9 mouse cellular contexts compared by ENCODE assay signal in genomic region chr2:128158734-128159410, GRCm38 (mm10). TPM values are rescaled to one million over a fixed set of nuclear protein-coding genes. Genes with fewer than 3 reads are reported as not detected.
DNase-seq lines count a peak whose midpoint lies in the region; ATAC-seq and TF ChIP-seq lines count a peak whose summit lies in the region.
"Had no signal": no experiment of that assay in that cellular context is flagged by ENCODE, and none has a peak within 500 bp of the region (broad histone marks: within the 10 kb centered on the region; RNA-seq: fewer than 3 reads in every experiment).

No protein-coding gene starts in this region.

- dilution Hi-C loops in CH12.LX (cut with MboI; ENCODE audit: extremely low pct_ligation_motif_present, extremely low pct_unique_long_range_greater_than_20kb, low sequenced_read_pairs), result no loop called here

- ATAC-seq in kidney, postnatal 0 days (replicated peaks; ENCODE audit: low FRiP score, low read depth), result no peak
- peak; percentile 54; the same call in 1 of the 2 replicates for ATAC-seq in neural tube, embryonic 13.5 days (ENCODE audit: low read depth)
- no peak for ATAC-seq in erythroid progenitor cell, adult 5-6 weeks (replicated peaks; ENCODE audit: low FRiP score, poor library complexity, severe bottlenecking)

- in situ Hi-C loops in CH12.LX (cut with MboI; ENCODE audit: low pct_ligation_motif_present, low pct_unique_long_range_greater_than_20kb, low sequenced_read_pairs), result no loop called here

- no peak overlapping the region for H3K4me3 ChIP-seq in kidney, postnatal 0 days (replicated peaks; ENCODE audit: low read depth, low read length)
- no peak overlapping the region for H3K4me3 ChIP-seq in CH12.LX (replicated peaks in 1 of 3; ENCODE audit: low read depth in 2 of 3, low read length in 2 of 3, poor library complexity in 1 of 3)
- H3K4me3 ChIP-seq in neural tube, embryonic 13.5 days, result no peak overlapping the region
- H3K4me3 ChIP-seq: liver, embryonic 13.5 days had no signal

- no peak for TF ChIP-seq CTCF in kidney, postnatal 0 days (IDR thresholded peaks at IDR 0.05; ENCODE audit: low read depth)
- no peak for TF ChIP-seq CTCF in CH12.LX (conservative IDR thresholded peaks at IDR 0.05 in 1 of 2, IDR thresholded peaks at IDR 0.05 in 1 of 2; ENCODE audit: low read depth in 2 of 2, low read length in 2 of 2)
- no peak for TF ChIP-seq CTCF in brain, embryonic 14.5 days (IDR thresholded peaks at IDR 0.05; ENCODE audit: borderline replicate concordance, extremely low read depth, insufficient read depth, insufficient read length)

- peaks cover 5% of the 10 kb centered on the region; the same call in 1 of the 2 replicates for H3K36me3 ChIP-seq in kidney, postnatal 0 days (ENCODE audit: insufficient read depth, low read length)
- peaks cover 16 to 76% of the 10 kb centered on the region in 2 experiments for H3K36me3 ChIP-seq in CH12.LX (replicated peaks in 1 of 2; ENCODE audit: control insufficient read depth in 1 of 2, insufficient read depth in 1 of 2, low read length in 1 of 2)
- 0 out of 2 replicates have a peak, but pooled peaks cover 3% of the 10 kb centered on the region for H3K36me3 ChIP-seq in neural tube, embryonic 13.5 days

- H3K27me3 ChIP-seq in kidney, postnatal 0 days (ENCODE audit: insufficient read depth, low read length), result no peaks in the 10 kb centered on the region
- H3K27me3 ChIP-seq in CH12.LX (replicated peaks), result no peaks in the 10 kb centered on the region
- H3K27me3 ChIP-seq in neural tube, embryonic 13.5 days, result no peaks in the 10 kb centered on the region
- H3K27me3 ChIP-seq: liver, embryonic 13.5 days had no signal

- WGBS in kidney, postnatal 0 days, result 30% methylated on average over 17 of the region's 17 CpGs
- WGBS in neural tube, embryonic 13.5 days, result 39% methylated on average over 17 of the region's 17 CpGs

- H3K4me1 ChIP-seq in kidney, postnatal 0 days (replicated peaks; ENCODE audit: insufficient read depth, low read length), result peaks cover 18% of the 10 kb centered on the region
- H3K4me1 ChIP-seq in CH12.LX (ENCODE audit: control insufficient read depth in 1 of 2, insufficient read depth in 2 of 2), result peaks cover 22 to 79% of the 10 kb centered on the region in 2 experiments
- H3K4me1 ChIP-seq in neural tube, embryonic 13.5 days (replicated peaks), result peaks cover 54% of the 10 kb centered on the region

- H3K27ac ChIP-seq in kidney, postnatal 0 days, result no peak overlapping the region; the same call in 1 of the 2 replicates
- no peak overlapping the region for H3K27ac ChIP-seq in CH12.LX (ENCODE audit: insufficient read depth, low read depth)
- H3K27ac ChIP-seq in neural tube, embryonic 13.5 days (replicated peaks), result 0 out of 2 replicates have a peak overlapping the region, but pooled peaks have one; percentile 7
- H3K27ac ChIP-seq: liver, embryonic 13.5 days had no signal

- 0 out of 2 replicates have a peak overlapping the region, but pooled peaks have one; percentile 21 for H3K4me2 ChIP-seq in kidney, postnatal 0 days (ENCODE audit: low read length)
- H3K4me2 ChIP-seq in CH12.LX (ENCODE audit: insufficient read depth, low read depth, poor library complexity, severe bottlenecking), result no peak overlapping the region
- H3K4me2 ChIP-seq in neural tube, embryonic 13.5 days, result no peak overlapping the region
- H3K4me2 ChIP-seq: liver, embryonic 13.5 days had no signal

- H3K9ac ChIP-seq in kidney, postnatal 0 days (ENCODE audit: low read depth, low read length), result no peak overlapping the region
- H3K9ac ChIP-seq in CH12.LX (ENCODE audit: insufficient read depth, low read depth), result no peak overlapping the region
- H3K9ac ChIP-seq in neural tube, embryonic 13.5 days, result no peak overlapping the region
- H3K9ac ChIP-seq: liver, embryonic 13.5 days had no signal

- TF ChIP-seq POLR2A in CH12.LX (IDR thresholded peaks at IDR 0.05; ENCODE audit: low read depth, low read length), result no peak
- TF ChIP-seq POLR2A in brain, embryonic 14.5 days (IDR thresholded peaks at IDR 0.05; ENCODE audit: borderline replicate concordance, extremely low read depth, insufficient read depth, insufficient read length, poor library complexity, severe bottlenecking), result no peak

- DNase-seq in kidney, postnatal 0 days (ENCODE audit: low spot score), result peak; percentile 66
- no peak for DNase-seq in kidney, adult 11 months
- DNase-seq in CH12.LX (ENCODE audit: extremely low read depth), result no peak
- DNase-seq in brain, embryonic 14.5 days (ENCODE audit: low read depth), result peak; percentile 61
- no peak for DNase-seq in right cerebral cortex, postnatal 10 days (ENCODE audit: low spot score in 2 of 2)
- DNase-seq: kidney, postnatal 14 days; liver, embryonic 13.5 days had no signal

- no peak for TF ChIP-seq RAD21 in CH12.LX (IDR thresholded peaks at IDR 0.05; ENCODE audit: low read depth, low read length)

- no peak for TF ChIP-seq EP300 in CH12.LX (IDR thresholded peaks at IDR 0.05; ENCODE audit: low read length)

- H3K9me3 ChIP-seq in kidney, postnatal 0 days (replicated peaks; ENCODE audit: low read length), result no peaks in the 10 kb centered on the region
- H3K9me3 ChIP-seq in CH12.LX (replicated peaks; ENCODE audit: low read length), result no peaks in the 10 kb centered on the region
- no peaks in the 10 kb centered on the region for H3K9me3 ChIP-seq in neural tube, embryonic 13.5 days
- H3K9me3 ChIP-seq: liver, embryonic 13.5 days had no signal

- no peaks in the 10 kb centered on the region for H3K79me2 ChIP-seq in CH12.LX (replicated peaks; ENCODE audit: control insufficient read depth, extremely low read depth, insufficient read depth, poor library complexity, severe bottlenecking)

TF ChIP-seq in CH12.LX, 34 proteins besides CTCF, POLR2A, EP300 and RAD21:
- no peak for TF ChIP-seq ZMIZ1 (IDR thresholded peaks at IDR 0.05; ENCODE audit: low read depth, low read length)
- no peak; the same call in 1 of the 2 replicates for TF ChIP-seq ETS1 (conservative IDR thresholded peaks at IDR 0.05; ENCODE audit: low read depth, low read length)
- 0 out of 2 replicates have a peak, but pooled peaks have one; percentile 33 for TF ChIP-seq MEF2A (IDR thresholded peaks at IDR 0.05; ENCODE audit: borderline replicate concordance, low read depth, low read length)
- no peak for TF ChIP-seq JUN (IDR thresholded peaks at IDR 0.05; ENCODE audit: insufficient read depth, low read depth, low read length)
- no peak for TF ChIP-seq PAX5 (IDR thresholded peaks at IDR 0.05; ENCODE audit: low read length)
- peak; percentile 49 for TF ChIP-seq BHLHE40 (IDR thresholded peaks at IDR 0.05; ENCODE audit: low read depth, low read length)
- TF ChIP-seq MYC (IDR thresholded peaks at IDR 0.05; ENCODE audit: low read depth, low read length), result no peak
- no peak for TF ChIP-seq MAFK (IDR thresholded peaks at IDR 0.05; ENCODE audit: insufficient replicate concordance, low read length)
- TF ChIP-seq KAT2A (IDR thresholded peaks at IDR 0.05; ENCODE audit: insufficient replicate concordance, low read length), result no peak
- no peak for TF ChIP-seq USF1 (IDR thresholded peaks at IDR 0.05; ENCODE audit: low read depth, low read length)
- no peak for TF ChIP-seq CHD2 (IDR thresholded peaks at IDR 0.05; ENCODE audit: low read length)

RNA-seq across cellular contexts. Expression of gene Bcl2l11, which starts 33.0 kb away (rescaled TPM):
- 15.7 and 16.5 TPM in 2 replicates for polyA plus RNA-seq in kidney, postnatal 0 days (2015; fragmentation: Nextera tagmentation; extraction: Ambion mirVana)
- total RNA-seq in CH12.LX (2012; rRNA removed) (7.8 and 9.9 TPM in 2 replicates), CH12.LX (2014; rRNA removed) (10.2 and 11.6 TPM in 2 replicates)
- 18.4 and 24.6 TPM in 2 replicates for polyA plus RNA-seq in CH12.LX (2012; ENCODE audit: insufficient read length, low read depth)
- 13.8 and 17.0 TPM in 2 replicates for polyA plus RNA-seq in brain, embryonic 14.5 days (2012; rRNA removed)
- 14.6 and 14.8 TPM in 2 replicates for polyA plus RNA-seq in neural tube, embryonic 13.5 days (2015; fragmentation: Nextera tagmentation; extraction: Ambion mirVana)
- total RNA-seq in erythroid progenitor cell, adult 5-6 weeks (2015; ENCODE audit: low replicate concordance), result 6.7 and 13.7 TPM in 2 replicates
- 17.2 and 20.7 TPM in 2 replicates for total RNA-seq in erythroid progenitor cell, adult 5-6 weeks (2017; ENCODE audit: low replicate concordance)

Comparison
In these comparisons a context has a peak if more than half of its experiments do, and no peak if none do; other contexts are left out.
1. DNase-seq: peak in kidney, postnatal 0 days (single experiment) and brain, embryonic 14.5 days (single experiment); none in kidney, adult 11 months (single experiment), CH12.LX (single experiment) and right cerebral cortex, postnatal 10 days (0 of 2).